Mouse (Mus musculus) CD4-positive, CD25-positive, alpha-beta regulatory T cell (primary cell): Measurements from ENCODE around the gene Guca1b. TPM values are rescaled to one million over a fixed set of nuclear protein-coding genes. Genes with fewer than 3 reads are reported as not detected.

Experiments used
- polyA plus RNA-seq: library from polyadenylated mRNA; unstranded; fragments of 100-300 nt; shearing (Covaris generic); gene quantifications from one replicate; pipeline ENCODE4 v1.2.1, GENCODE M21; 2017

Guca1b gene
- polyA plus RNA-seq, result 2.7 TPM

DNA sequence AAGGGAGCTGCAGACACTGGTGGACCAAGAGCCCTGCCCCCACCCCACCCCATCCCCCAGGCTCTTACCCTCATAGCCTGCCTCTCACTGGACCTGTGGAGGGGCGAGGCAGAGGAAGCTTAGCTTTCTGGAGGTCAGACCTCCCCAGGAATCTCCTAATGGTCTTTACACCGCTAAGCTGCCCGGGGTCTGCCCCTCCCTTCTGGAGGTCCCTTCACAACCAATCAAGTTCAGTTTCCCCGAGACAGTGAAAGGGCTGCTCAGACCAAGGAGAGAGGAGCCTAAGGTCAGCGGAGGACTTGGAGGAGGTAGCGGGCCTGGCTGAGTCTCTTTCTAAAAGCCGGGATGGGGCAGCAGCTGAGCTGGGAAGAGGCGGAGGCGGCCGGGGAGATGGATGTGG is at the start of gene Guca1b:
TSS of gene Guca1b (plus strand) at position 249 of the 400 bp plus-strand sequence.

DNA sequence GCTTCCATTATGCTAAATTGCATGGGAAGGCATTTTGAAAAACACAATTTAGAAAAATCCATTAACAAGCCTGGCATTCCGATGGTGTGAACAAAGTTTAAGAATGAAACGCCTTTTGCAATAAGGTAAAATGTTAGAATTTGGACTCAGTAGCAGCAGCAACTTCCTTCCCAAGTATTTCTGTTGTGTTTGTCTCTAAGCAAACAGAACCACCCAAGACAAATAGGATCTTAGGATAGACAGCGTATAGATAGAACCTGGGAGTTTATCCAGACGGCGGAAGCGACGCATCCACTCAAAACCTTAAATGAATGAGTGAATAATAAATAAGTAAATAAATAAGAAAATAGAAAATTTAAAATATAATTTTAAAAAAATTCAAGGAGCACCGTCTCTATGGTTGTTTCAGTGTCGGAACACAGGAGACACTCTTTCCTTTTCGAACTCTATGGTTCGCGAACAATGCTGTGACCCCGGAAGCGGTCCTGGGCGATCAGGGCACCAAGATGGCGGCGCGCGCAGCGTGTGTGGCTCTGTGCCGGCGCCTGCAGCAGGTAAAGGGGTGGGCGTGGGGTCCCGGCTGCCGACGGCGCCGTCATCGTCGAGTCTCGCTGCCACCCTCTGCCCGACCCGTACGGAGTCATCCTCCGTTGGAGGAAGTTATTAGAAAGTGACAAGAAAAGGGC is 16.6 kb upstream of the Guca1b start, which contains the start of gene Mrps10:
TSS of gene Mrps10 (plus strand) at position 487 of the 686 bp plus-strand sequence.

DNA sequence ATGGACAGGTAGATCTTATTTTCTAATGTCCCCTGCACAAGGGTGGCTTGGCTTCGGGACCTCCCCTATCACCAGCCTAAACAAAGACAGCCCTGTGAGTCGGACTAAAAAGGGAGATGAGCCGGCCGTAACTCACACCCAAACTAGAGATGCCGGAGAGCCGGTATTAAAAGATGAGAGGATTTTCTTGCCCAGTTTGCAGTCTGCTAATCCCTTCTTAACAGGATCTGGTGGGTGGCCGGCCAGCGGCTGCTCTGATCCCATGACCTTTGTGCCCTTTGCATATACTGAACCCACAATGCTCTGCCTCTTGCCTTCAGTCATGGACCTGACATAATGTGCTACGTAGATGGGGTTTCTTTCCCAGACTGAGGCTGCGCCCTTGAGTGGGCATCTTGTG is 15.3 kb downstream of the Guca1b start, which contains the start of gene Guca1a:
TSS of gene Guca1a (minus strand) at position 134 of the 400 bp plus-strand sequence.

DNA sequence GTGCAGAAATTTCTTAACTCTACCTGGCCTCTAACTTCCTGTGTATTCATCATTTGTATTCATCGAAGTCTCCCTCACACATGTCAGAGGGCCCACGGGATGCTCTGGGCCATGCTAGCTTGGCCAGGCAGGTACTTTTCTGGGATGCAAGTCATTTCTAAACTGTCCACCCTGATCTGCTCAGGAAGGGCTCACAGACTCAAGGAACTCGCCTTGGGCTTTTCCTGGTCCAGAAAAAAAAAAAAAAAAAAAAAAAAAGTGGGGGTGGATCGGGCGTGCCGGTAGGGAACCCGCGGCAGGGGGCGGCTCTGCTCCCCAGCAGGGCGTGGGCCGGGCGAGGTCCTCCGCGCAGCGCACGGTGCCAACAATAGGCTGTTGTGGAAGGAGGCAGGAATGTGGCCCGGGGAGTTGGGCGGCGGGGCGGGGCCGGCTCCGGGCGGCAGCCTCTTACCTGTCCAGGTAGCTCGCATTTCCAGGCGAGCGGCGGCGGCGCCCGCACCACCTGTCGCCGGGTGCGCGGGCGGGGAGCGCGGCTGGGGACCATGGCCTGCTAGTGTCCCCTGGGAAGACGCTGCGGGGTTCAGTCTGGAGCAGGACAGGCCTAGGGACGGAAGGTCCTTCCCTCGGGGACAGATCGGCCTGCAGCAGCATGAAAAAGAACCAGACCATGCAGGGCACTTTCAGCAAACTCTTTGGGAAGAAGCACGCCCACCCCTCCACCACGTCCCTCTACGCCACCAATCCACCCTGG is 51.1 kb downstream of the Guca1b start, which contains the start of gene AI661453:
TSS of gene AI661453 (plus strand) at position 460 of the 751 bp plus-strand sequence.

DNA sequence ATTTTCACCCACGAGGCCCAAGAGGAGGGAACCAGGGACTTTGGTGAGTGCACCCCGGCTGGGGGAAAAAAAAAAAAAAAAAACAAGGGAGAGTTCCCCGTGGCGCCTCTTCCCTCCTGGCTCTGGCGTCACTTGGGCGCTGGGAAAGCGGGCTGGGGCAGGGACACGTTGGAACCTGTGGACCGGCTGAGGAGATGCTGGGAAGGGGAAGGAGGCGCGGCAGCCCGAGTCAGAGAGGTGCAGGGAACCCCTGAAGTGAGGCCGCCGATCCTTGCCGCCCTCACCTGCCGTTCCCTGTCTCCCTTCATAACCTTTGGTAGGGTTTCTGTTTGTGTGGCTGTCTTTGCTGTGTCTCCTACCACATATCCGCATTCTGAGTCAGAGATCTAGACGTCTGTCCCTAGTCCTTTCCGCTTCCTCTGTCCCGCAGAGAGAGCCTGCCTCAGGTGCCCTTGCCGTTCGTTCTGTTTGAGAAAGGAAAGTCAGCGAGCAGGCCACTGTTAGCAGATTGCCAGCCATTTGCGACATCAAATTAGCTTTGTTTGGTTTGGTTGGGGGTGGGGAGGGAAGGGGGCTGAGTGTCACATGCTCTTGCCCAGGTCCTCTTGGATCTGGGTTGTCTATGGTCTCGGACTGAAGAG is 51.8 kb downstream of the Guca1b start, which contains the start of gene 1700001C19Rik:
TSS of gene 1700001C19Rik (minus strand) at position 470 of the 641 bp plus-strand sequence.

Other genes starting within 250 kb of the Guca1b start
- 48.4 TPM for gene Mrps10, start 16.5 kb upstream of the Guca1b start, polyA plus RNA-seq
- gene Guca1a, start 15.2 kb downstream of the Guca1b start, polyA plus RNA-seq, result not detected
- gene AI661453, start 51.2 kb downstream of the Guca1b start, polyA plus RNA-seq, result not detected
- not detected for gene 1700001C19Rik, start 52.0 kb downstream of the Guca1b start, polyA plus RNA-seq
- gene Taf8, start 116.9 kb downstream of the Guca1b start, polyA plus RNA-seq, result 58.7 TPM
- 275 TPM for gene Ccnd3, start 119.7 kb downstream of the Guca1b start, polyA plus RNA-seq
- gene Bysl, start 226.1 kb downstream of the Guca1b start, polyA plus RNA-seq, result 18.1 TPM
- 38.1 TPM for gene Med20, start 226.2 kb downstream of the Guca1b start, polyA plus RNA-seq
- gene Gm20517, start 226.2 kb downstream of the Guca1b start, polyA plus RNA-seq, result 1.8 TPM
- gene Usp49, start 245.3 kb downstream of the Guca1b start, polyA plus RNA-seq, result 2.1 TPM